Mouse (Mus musculus): Measurements from ENCODE around the gene Tyr.
"Not testable (repeated sequence)": the region's sequence is repeated elsewhere in the genome, so short reads cannot be mapped to it uniquely, and the experiment has no call there.

Gene Tyr

DNA sequence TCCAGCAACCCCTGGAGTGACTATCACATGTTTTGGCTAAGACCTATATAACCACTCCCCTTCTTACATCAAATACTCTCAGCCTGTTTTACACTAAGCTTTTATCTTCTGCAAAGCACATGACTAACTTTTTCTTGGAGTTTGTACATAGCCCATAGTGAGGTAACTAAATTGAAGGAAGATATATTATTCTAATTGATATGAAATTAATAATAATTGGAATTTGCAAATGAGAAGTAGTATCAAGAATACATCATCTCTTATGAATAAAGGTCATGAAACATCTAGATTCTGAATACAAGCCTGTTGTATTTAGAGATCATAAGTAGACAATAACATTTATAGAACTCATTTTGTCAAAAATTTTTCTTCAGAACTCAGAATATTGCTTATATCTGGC lies at the start of gene Tyr:
Gene Tyr (minus strand): TSS at position 101 of the 400 bp plus-strand sequence.
- CTCF ChIA-PET = no interaction called here

DNA sequence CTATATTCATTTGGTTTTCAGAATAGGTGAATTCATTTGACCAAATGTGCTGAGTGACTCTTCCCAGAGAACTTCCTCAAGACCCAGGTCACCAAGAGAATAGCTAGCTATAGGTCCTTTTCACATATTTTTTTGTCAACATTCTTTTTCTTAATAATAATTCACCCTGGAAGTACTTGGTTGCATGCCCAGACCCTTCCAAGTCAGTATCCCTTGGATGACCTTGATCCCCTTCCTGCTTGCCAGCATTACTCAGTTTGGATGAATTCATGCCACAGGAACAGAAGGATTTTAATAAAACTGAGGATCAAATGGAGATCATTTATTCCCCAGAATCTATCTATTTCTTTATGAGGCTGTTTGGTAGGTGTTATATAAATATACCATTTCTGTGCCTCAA lies 45.7 kb upstream of the Tyr start:
- CTCF ChIA-PET = no interaction called here

GRCm38 (mm10) chr7:87494124-87494682 lies 891 bp upstream of the Tyr start:
- CTCF ChIA-PET = no interaction called here

DNA sequence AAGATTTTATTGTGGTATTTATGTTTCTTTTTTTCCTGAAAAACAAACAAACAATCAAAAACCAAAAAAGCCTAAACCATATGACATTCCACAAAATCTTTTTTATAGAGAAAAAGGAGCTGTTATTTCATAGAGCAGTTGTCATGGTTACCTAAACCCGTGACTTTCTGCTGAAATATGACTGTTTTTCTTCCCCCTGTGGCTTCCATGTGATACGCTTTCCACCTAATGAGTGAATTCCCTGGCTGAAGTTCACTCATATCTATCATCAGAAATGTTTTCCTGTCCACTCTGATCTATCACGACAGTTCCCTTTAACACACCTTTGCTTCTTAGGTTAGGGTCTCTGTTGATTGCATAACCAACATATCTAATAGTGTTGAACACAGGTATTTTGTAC lies 5.3 kb downstream of the Tyr start:
- CTCF ChIA-PET = no interaction called here

GRCm38 (mm10) chr7:87413271-87413670 lies 80.0 kb downstream of the Tyr start:
- CTCF ChIA-PET = no interaction called here

DNA sequence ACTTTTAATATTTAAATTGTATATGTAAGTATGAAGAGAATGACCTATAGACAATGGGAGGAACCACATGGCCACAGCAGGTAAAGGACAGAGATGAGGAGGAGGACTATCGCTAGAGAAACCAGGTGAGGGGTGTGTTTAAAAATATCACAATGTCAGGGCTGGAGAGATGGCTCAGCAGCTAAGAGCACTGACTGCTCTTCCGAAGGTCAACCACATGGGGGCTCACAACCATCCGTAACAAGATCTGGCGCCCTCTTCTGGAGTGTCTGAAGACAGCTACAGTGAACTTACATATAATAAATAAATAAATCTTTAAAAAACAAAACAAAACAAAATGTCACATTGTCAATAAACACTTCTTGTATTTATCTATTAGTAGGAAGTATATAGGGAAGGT lies 81.9 kb downstream of the Tyr start:
- CTCF ChIA-PET = not testable (repeated sequence)

- CTCF ChIA-PET = no interaction called here
Measured at GRCm38 (mm10) chr7:87397023-87397422, 96.3 kb downstream of the Tyr start.

DNA sequence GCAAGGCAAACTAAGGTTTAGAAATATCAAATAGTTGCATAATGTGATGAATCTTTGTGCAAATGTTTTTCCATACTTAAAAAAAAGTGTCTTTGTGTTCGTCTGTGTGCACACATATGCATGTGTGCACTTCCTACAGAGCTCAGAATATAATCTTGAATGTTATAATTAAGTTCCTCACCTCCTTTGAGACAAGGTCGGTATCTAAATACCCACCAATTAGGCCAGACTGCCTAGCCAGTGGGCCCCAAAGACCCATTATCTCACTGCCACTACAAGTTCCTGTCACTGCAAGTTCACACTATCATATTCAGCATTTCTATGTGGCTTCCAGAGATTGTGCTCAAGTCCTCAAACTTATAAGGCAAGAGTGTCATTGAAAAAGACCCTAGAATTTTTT lies 118.4 kb downstream of the Tyr start:
- CTCF ChIA-PET = no interaction called here

Data from spleen, embryonic (tissue).